9 mouse cellular contexts compared by ENCODE assay signal in genomic region chr19:24885504-24885903, GRCm38 (mm10). TPM values are rescaled to one million over a fixed set of nuclear protein-coding genes. Genes with fewer than 3 reads are reported as not detected.
DNase-seq lines count a peak whose midpoint lies in the region; ATAC-seq lines count a peak whose summit lies in the region.
"Had no signal": no experiment of that assay in that cellular context is flagged by ENCODE, and none has a peak within 500 bp of the region (broad histone marks: within the 10 kb centered on the region; RNA-seq: fewer than 3 reads in every experiment).

No protein-coding gene starts in this region.

- H3K4me2 ChIP-seq in kidney, embryonic 16.5 days (replicated peaks; ENCODE audit: low read depth, low read length), result no peak overlapping the region

- H3K4me3 ChIP-seq in kidney, embryonic 16.5 days (ENCODE audit: low read length), result no peak overlapping the region

- H3K36me3 ChIP-seq in kidney, embryonic 16.5 days (ENCODE audit: insufficient read depth, low read length), result no peaks in the 10 kb centered on the region

- peak; percentile 75 for ATAC-seq in granulocyte monocyte progenitor cell, adult 5-6 weeks (replicated peaks; ENCODE audit: poor library complexity, severe bottlenecking)
- ATAC-seq in kidney, embryonic 16.5 days (ENCODE audit: low FRiP score, low TSS enrichment), result peak; percentile 37; the same call in 1 of the 2 replicates

- H3K27ac ChIP-seq in kidney, embryonic 16.5 days (ENCODE audit: low read length), result no peak overlapping the region

- H3K9me3 ChIP-seq in kidney, embryonic 16.5 days (ENCODE audit: low read length), result no peaks in the 10 kb centered on the region

- H3K4me1 ChIP-seq in kidney, embryonic 16.5 days (ENCODE audit: insufficient read depth, low read length), result no peaks in the 10 kb centered on the region

- H3K27me3 ChIP-seq in kidney, embryonic 16.5 days (ENCODE audit: insufficient read depth, low read length), result no peaks in the 10 kb centered on the region; the same call in 1 of the 2 replicates

- no peak overlapping the region for H3K9ac ChIP-seq in kidney, embryonic 16.5 days (replicated peaks; ENCODE audit: low read length)

- WGBS in kidney, embryonic 16.5 days, result 8% methylated on average over 5 of the region's 5 CpGs

- peak; percentile 58 for DNase-seq in adrenal gland, postnatal 10 days
- DNase-seq in adrenal gland, adult 18-20 months (ENCODE audit: low spot score in 2 of 2), result no peak
- peak; percentile 72 for DNase-seq in ES-CJ7 (ENCODE audit: low read depth, low spot score)
- peak; percentile 73 to 76 for DNase-seq in cerebellum, postnatal 14 days
- DNase-seq in lung, postnatal 10 days, result peak; percentile 68
- DNase-seq in right cerebral cortex, adult 2 months (ENCODE audit: low spot score in 2 of 2), result peak; percentile 62 to 72

RNA-seq across cellular contexts. Expression of gene Gm10053, which starts 10.0 kb away (rescaled TPM):
- total RNA-seq in adrenal gland, postnatal 10 days (2021), result 100 to 1,000 TPM; 680 to 715 TPM
- total RNA-seq in adrenal gland, adult 18-20 months (2021), result 100 to 1,000 TPM; 257 to 508 TPM
- 290 and 306 TPM in 2 replicates for total RNA-seq in granulocyte monocyte progenitor cell, adult 5-6 weeks (2014; fragmentation: Nextera tagmentation)
- 175 and 360 TPM in 2 replicates for total RNA-seq in granulocyte monocyte progenitor cell, adult 5-6 weeks (2017)
- 288 and 300 TPM in 2 replicates for polyA plus RNA-seq in kidney, embryonic 16.5 days (2015; fragmentation: Nextera tagmentation; extraction: Ambion mirVana)

RNA-seq across cellular contexts. Expression of gene Foxd4, which starts 15.5 kb away (rescaled TPM):
- not detected for total RNA-seq in adrenal gland, postnatal 10 days (2021)
- not detected for total RNA-seq in adrenal gland, adult 18-20 months (2021)
- total RNA-seq in granulocyte monocyte progenitor cell, adult 5-6 weeks (2014; fragmentation: Nextera tagmentation), result not detected in 2 replicates
- total RNA-seq in granulocyte monocyte progenitor cell, adult 5-6 weeks (2017), result not detected in 2 replicates
- polyA plus RNA-seq in kidney, embryonic 16.5 days (2015; fragmentation: Nextera tagmentation; extraction: Ambion mirVana), result not detected in 2 replicates
- total RNA-seq: layer of hippocampus, postnatal 36 days had no signal

RNA-seq across cellular contexts. Expression of gene Pgm5, which starts 23.8 kb away (rescaled TPM):
- total RNA-seq in adrenal gland, postnatal 10 days (2021), result 10 to 100 TPM; 47.4 to 48.7 TPM
- 100 to 1,000 TPM in 1 of 2 experiments, 10 to 100 TPM in 1; 61.1 to 103 TPM for total RNA-seq in adrenal gland, adult 18-20 months (2021)
- not detected in 2 replicates for total RNA-seq in granulocyte monocyte progenitor cell, adult 5-6 weeks (2014; fragmentation: Nextera tagmentation)
- total RNA-seq in granulocyte monocyte progenitor cell, adult 5-6 weeks (2017), result not detected in 2 replicates
- polyA plus RNA-seq in kidney, embryonic 16.5 days (2015; fragmentation: Nextera tagmentation; extraction: Ambion mirVana), result 1.5 and 1.6 TPM in 2 replicates

Comparison
In these comparisons a context has a peak if more than half of its experiments do, and no peak if none do; other contexts are left out.
1. DNase-seq: peak in adrenal gland, postnatal 10 days (single experiment), ES-CJ7 (single experiment), cerebellum, postnatal 14 days (2 of 2), lung, postnatal 10 days (single experiment) and right cerebral cortex, adult 2 months (2 of 2); none in adrenal gland, adult 18-20 months (0 of 2).
2. RNA of gene Pgm5, which starts 23.8 kb away (total RNA-seq): 61.1 to 103 TPM in adrenal gland, adult 18-20 months and 47.4 to 48.7 TPM in adrenal gland, postnatal 10 days; not detected in granulocyte monocyte progenitor cell, adult 5-6 weeks; every median in the first group is over 10 times any median in the second.